Mouse (Mus musculus): ENCODE data around the gene Onecut1. TPM values are rescaled to one million over a fixed set of nuclear protein-coding genes. Genes with fewer than 3 reads are reported as not detected.
A peak's percentile ranks its signal among the peaks of the same experiment; 100 is the strongest.

Onecut1 gene
- polyA plus RNA-seq, 1 experiment from 2014 or later, result 2.6 TPM

- H3K36me3 ChIP-seq (ENCODE audit: control insufficient read depth, insufficient read depth), result no peaks in the 10 kb centered on the region
- ATAC-seq (ENCODE audit: low read depth), result no peak
- 69% methylated on average over 2 of the region's 2 CpGs for WGBS (ENCODE audit: insufficient replicate concordance)
- H3K4me2 ChIP-seq (ENCODE audit: low read depth, low read length), result no peak overlapping the region
- H3K27me3 ChIP-seq (ENCODE audit: control insufficient read depth, insufficient read depth, low read depth, low read length), result no peaks in the 10 kb centered on the region
- peaks cover 1% of the 10 kb centered on the region for H3K4me1 ChIP-seq (ENCODE audit: control insufficient read depth, low read depth, low read length)
- H3K9ac ChIP-seq (ENCODE audit: low read depth, low read length), result no peak overlapping the region
- H3K4me3 ChIP-seq (ENCODE audit: low read depth, low read length), result no peak overlapping the region
- no peaks in the 10 kb centered on the region for H3K9me3 ChIP-seq (replicated peaks; ENCODE audit: control insufficient read depth, low read length)
- no peak overlapping the region for H3K27ac ChIP-seq (ENCODE audit: low read length)
Measured at GRCm38 (mm10) chr9:74900141-74900540, 38.4 kb downstream of the Onecut1 start.

- no peak for ATAC-seq (ENCODE audit: low read depth)
- Histone ChIP-seq H3K4me2 (ENCODE audit: low read depth, low read length) (no peak overlapping the region), H3K27ac (ENCODE audit: low read length) (no peak overlapping the region)
Measured at GRCm38 (mm10) chr9:74904866-74905508, 43.3 kb downstream of the Onecut1 start.

GRCm38 (mm10) chr9:74906951-74907350 is 45.2 kb downstream of the Onecut1 start:
- H3K9me3 ChIP-seq (replicated peaks; ENCODE audit: control insufficient read depth, low read length), result no peaks in the 10 kb centered on the region
- ATAC-seq (ENCODE audit: low read depth), result peak; percentile 63
- 14% methylated on average over 4 of the region's 4 CpGs for WGBS (ENCODE audit: insufficient replicate concordance)
- no peak overlapping the region for H3K27ac ChIP-seq (ENCODE audit: low read length)
- H3K9ac ChIP-seq (ENCODE audit: low read depth, low read length), result no peak overlapping the region
- H3K4me2 ChIP-seq (ENCODE audit: low read depth, low read length), result no peak overlapping the region
- H3K4me3 ChIP-seq (ENCODE audit: low read depth, low read length), result no peak overlapping the region
- H3K27me3 ChIP-seq (ENCODE audit: control insufficient read depth, insufficient read depth, low read depth, low read length), result no peaks in the 10 kb centered on the region
- H3K4me1 ChIP-seq (ENCODE audit: control insufficient read depth, low read depth, low read length), result peaks cover 2% of the 10 kb centered on the region
- H3K36me3 ChIP-seq (ENCODE audit: control insufficient read depth, insufficient read depth), result no peaks in the 10 kb centered on the region

More at GRCm38 (mm10) chr9:74904866-74905508, 43.3 kb downstream of the Onecut1 start:
- WGBS (ENCODE audit: insufficient replicate concordance), result 4% methylated on average over 7 of the region's 7 CpGs
- Histone ChIP-seq H3K36me3 (ENCODE audit: control insufficient read depth, insufficient read depth) (no peaks in the 10 kb centered on the region), H3K9me3 (replicated peaks; ENCODE audit: control insufficient read depth, low read length) (no peaks in the 10 kb centered on the region), H3K4me3 (ENCODE audit: low read depth, low read length) (no peak overlapping the region), H3K9ac (ENCODE audit: low read depth, low read length) (no peak overlapping the region), H3K27me3 (ENCODE audit: control insufficient read depth, insufficient read depth, low read depth, low read length) (no peaks in the 10 kb centered on the region), H3K4me1 (ENCODE audit: control insufficient read depth, low read depth, low read length) (peaks cover 2% of the 10 kb centered on the region)

GRCm38 (mm10) chr9:74909245-74909644 is 47.5 kb downstream of the Onecut1 start:
- H3K9ac ChIP-seq (ENCODE audit: low read depth, low read length), result no peak overlapping the region
- no peaks in the 10 kb centered on the region for H3K36me3 ChIP-seq (ENCODE audit: control insufficient read depth, insufficient read depth)
- H3K4me2 ChIP-seq (ENCODE audit: low read depth, low read length), result no peak overlapping the region
- H3K4me1 ChIP-seq (ENCODE audit: control insufficient read depth, low read depth, low read length), result peaks cover 2% of the 10 kb centered on the region
- H3K9me3 ChIP-seq (replicated peaks; ENCODE audit: control insufficient read depth, low read length), result no peaks in the 10 kb centered on the region
- WGBS (ENCODE audit: insufficient replicate concordance), result 62% methylated on average over 15 of the region's 15 CpGs
- no peaks in the 10 kb centered on the region for H3K27me3 ChIP-seq (ENCODE audit: control insufficient read depth, insufficient read depth, low read depth, low read length)
- ATAC-seq (ENCODE audit: low read depth), result no peak
- no peak overlapping the region for H3K27ac ChIP-seq (ENCODE audit: low read length)
- H3K4me3 ChIP-seq (ENCODE audit: low read depth, low read length), result no peak overlapping the region

- Histone ChIP-seq H3K4me3 (ENCODE audit: low read depth, low read length) (no peak overlapping the region), H3K9ac (ENCODE audit: low read depth, low read length) (no peak overlapping the region), H3K36me3 (ENCODE audit: control insufficient read depth, insufficient read depth) (no peaks in the 10 kb centered on the region), H3K4me2 (ENCODE audit: low read depth, low read length) (no peak overlapping the region), H3K9me3 (replicated peaks; ENCODE audit: control insufficient read depth, low read length) (no peaks in the 10 kb centered on the region), H3K27ac (ENCODE audit: low read length) (no peak overlapping the region), H3K27me3 (ENCODE audit: control insufficient read depth, insufficient read depth, low read depth, low read length) (no peaks in the 10 kb centered on the region), H3K4me1 (ENCODE audit: control insufficient read depth, low read depth, low read length) (no peaks in the 10 kb centered on the region)
- WGBS (ENCODE audit: insufficient replicate concordance), result 55% methylated on average over 6 of the region's 6 CpGs
- no peak for ATAC-seq (ENCODE audit: low read depth)
Measured at GRCm38 (mm10) chr9:74910226-74910759, 48.6 kb downstream of the Onecut1 start.

- 61% methylated on average over 4 of the region's 4 CpGs for WGBS (ENCODE audit: insufficient replicate concordance)
- ATAC-seq (ENCODE audit: low read depth), result no peak
- Histone ChIP-seq H3K36me3 (ENCODE audit: control insufficient read depth, insufficient read depth) (no peaks in the 10 kb centered on the region), H3K4me3 (ENCODE audit: low read depth, low read length) (no peak overlapping the region), H3K9me3 (replicated peaks; ENCODE audit: control insufficient read depth, low read length) (no peaks in the 10 kb centered on the region), H3K4me2 (ENCODE audit: low read depth, low read length) (no peak overlapping the region), H3K4me1 (ENCODE audit: control insufficient read depth, low read depth, low read length) (no peaks in the 10 kb centered on the region), H3K9ac (ENCODE audit: low read depth, low read length) (no peak overlapping the region), H3K27me3 (ENCODE audit: control insufficient read depth, insufficient read depth, low read depth, low read length) (no peaks in the 10 kb centered on the region), H3K27ac (ENCODE audit: low read length) (no peak overlapping the region)
Measured at GRCm38 (mm10) chr9:74911430-74911829, 49.7 kb downstream of the Onecut1 start.

- no peak overlapping the region for H3K9ac ChIP-seq (ENCODE audit: low read depth, low read length)
- no peak overlapping the region for H3K27ac ChIP-seq (ENCODE audit: low read length)
- H3K4me1 ChIP-seq (ENCODE audit: control insufficient read depth, low read depth, low read length), result no peaks in the 10 kb centered on the region
- H3K4me2 ChIP-seq (ENCODE audit: low read depth, low read length), result no peak overlapping the region
- no peaks in the 10 kb centered on the region for H3K36me3 ChIP-seq (ENCODE audit: control insufficient read depth, insufficient read depth)
- no peaks in the 10 kb centered on the region for H3K9me3 ChIP-seq (replicated peaks; ENCODE audit: control insufficient read depth, low read length)
- H3K27me3 ChIP-seq (ENCODE audit: control insufficient read depth, insufficient read depth, low read depth, low read length), result no peaks in the 10 kb centered on the region
- 45% methylated on average over 2 of the region's 2 CpGs for WGBS (ENCODE audit: insufficient replicate concordance)
- H3K4me3 ChIP-seq (ENCODE audit: low read depth, low read length), result no peak overlapping the region
- ATAC-seq (ENCODE audit: low read depth), result no peak
Measured at GRCm38 (mm10) chr9:74911919-74912318, 50.2 kb downstream of the Onecut1 start.

- WGBS (ENCODE audit: insufficient replicate concordance), result 53% methylated on average over 19 of the region's 19 CpGs
Measured at GRCm38 (mm10) chr9:74912619-74913376, 51.1 kb downstream of the Onecut1 start.

GRCm38 (mm10) chr9:74915611-74916010 is 53.9 kb downstream of the Onecut1 start:
- H3K4me2 ChIP-seq (ENCODE audit: low read depth, low read length), result no peak overlapping the region
- no peak overlapping the region for H3K4me3 ChIP-seq (ENCODE audit: low read depth, low read length)

More at GRCm38 (mm10) chr9:74912619-74913376, 51.1 kb downstream of the Onecut1 start:
- Histone ChIP-seq H3K27me3 (ENCODE audit: control insufficient read depth, insufficient read depth, low read depth, low read length) (no peaks in the 10 kb centered on the region), H3K4me2 (ENCODE audit: low read depth, low read length) (no peak overlapping the region), H3K9me3 (replicated peaks; ENCODE audit: control insufficient read depth, low read length) (no peaks in the 10 kb centered on the region), H3K4me1 (ENCODE audit: control insufficient read depth, low read depth, low read length) (no peaks in the 10 kb centered on the region), H3K9ac (ENCODE audit: low read depth, low read length) (no peak overlapping the region), H3K4me3 (ENCODE audit: low read depth, low read length) (no peak overlapping the region), H3K27ac (ENCODE audit: low read length) (no peak overlapping the region), H3K36me3 (ENCODE audit: control insufficient read depth, insufficient read depth) (no peaks in the 10 kb centered on the region)
- no peak for ATAC-seq (ENCODE audit: low read depth)

More at GRCm38 (mm10) chr9:74915611-74916010, 53.9 kb downstream of the Onecut1 start:
- H3K27ac ChIP-seq (ENCODE audit: low read length), result no peak overlapping the region
- no peak for ATAC-seq (ENCODE audit: low read depth)
- H3K9ac ChIP-seq (ENCODE audit: low read depth, low read length), result no peak overlapping the region
- 58% methylated on average over 3 of the region's 3 CpGs for WGBS (ENCODE audit: insufficient replicate concordance)
- H3K27me3 ChIP-seq (ENCODE audit: control insufficient read depth, insufficient read depth, low read depth, low read length), result no peaks in the 10 kb centered on the region
- H3K36me3 ChIP-seq (ENCODE audit: control insufficient read depth, insufficient read depth), result no peaks in the 10 kb centered on the region
- H3K4me1 ChIP-seq (ENCODE audit: control insufficient read depth, low read depth, low read length), result no peaks in the 10 kb centered on the region; the same call in 1 of the 2 replicates
- no peaks in the 10 kb centered on the region for H3K9me3 ChIP-seq (replicated peaks; ENCODE audit: control insufficient read depth, low read length)
